Mouse (Mus musculus) forebrain, embryonic 12.5 days (tissue): ENCODE results near the gene Kcnh4. TPM values are rescaled to one million over a fixed set of nuclear protein-coding genes. Genes with fewer than 3 reads are reported as not detected.
A peak's percentile ranks its signal among the peaks of the same experiment; 100 is the strongest.

Experiments
- ATAC-seq: fragments of 200-750 bp; cut with Nextera tagmentation; 2 replicates; pipeline ENCODE4 v1.8.0; 2017; ENCODE audit warnings: moderate TSS enrichment; ENCODE audit not compliant: low FRiP score
- H3K27ac ChIP-seq: fragments of 300-500 bp; sonication (generic); 2 replicates; pipeline ENCODE4 v1.5.1; 2016; ENCODE audit warnings: mild to moderate bottlenecking
- H3K27me3 ChIP-seq: fragments of 300-500 bp; sonication (generic); 2 replicates; pipeline ENCODE4 v1.6.1; 2016; ENCODE audit warnings: mild to moderate bottlenecking
- H3K36me3 ChIP-seq: fragments of 300-500 bp; sonication (generic); replicated peaks from 2 replicates; pipeline ENCODE4 v1.6.1; 2016; ENCODE audit warnings: mild to moderate bottlenecking
- H3K4me1 ChIP-seq: fragments of 300-500 bp; sonication (generic); 2 replicates; pipeline ENCODE4 v1.6.1; 2016
- H3K4me2 ChIP-seq: fragments of 300-500 bp; sonication (generic); 2 replicates; pipeline ENCODE4 v1.6.1; 2016; ENCODE audit warnings: mild to moderate bottlenecking, moderate library complexity
- H3K4me3 ChIP-seq: fragments of 300-500 bp; sonication (generic); replicated peaks from 2 replicates; pipeline ENCODE4 v1.5.1; 2016; ENCODE audit warnings: mild to moderate bottlenecking
- H3K9ac ChIP-seq: fragments of 300-500 bp; sonication (generic); 2 replicates; pipeline ENCODE4 v1.6.1; 2016; ENCODE audit warnings: mild to moderate bottlenecking
- H3K9me3 ChIP-seq: fragments of 300-500 bp; sonication (generic); 2 replicates; pipeline ENCODE4 v1.6.1; 2016
- WGBS: fragments of 180-500 bp; shearing (Covaris S2); methylation state at CpG from one replicate; pipeline ENCODE4 v1.1.7; 2016; 5-methylcytosine and 5-hydroxymethylcytosine counted together
- polyA plus RNA-seq: library from polyadenylated mRNA; unstranded; fragments of >200 nt; fragmentation: Nextera tagmentation; extraction: Ambion mirVana; gene quantifications from 2 replicates; pipeline ENCODE4 v1.2.1, GENCODE M21; 2016

The Kcnh4 gene
- polyA plus RNA-seq, 1 experiment from 2014 or later, result 4.4 TPM

DNA sequence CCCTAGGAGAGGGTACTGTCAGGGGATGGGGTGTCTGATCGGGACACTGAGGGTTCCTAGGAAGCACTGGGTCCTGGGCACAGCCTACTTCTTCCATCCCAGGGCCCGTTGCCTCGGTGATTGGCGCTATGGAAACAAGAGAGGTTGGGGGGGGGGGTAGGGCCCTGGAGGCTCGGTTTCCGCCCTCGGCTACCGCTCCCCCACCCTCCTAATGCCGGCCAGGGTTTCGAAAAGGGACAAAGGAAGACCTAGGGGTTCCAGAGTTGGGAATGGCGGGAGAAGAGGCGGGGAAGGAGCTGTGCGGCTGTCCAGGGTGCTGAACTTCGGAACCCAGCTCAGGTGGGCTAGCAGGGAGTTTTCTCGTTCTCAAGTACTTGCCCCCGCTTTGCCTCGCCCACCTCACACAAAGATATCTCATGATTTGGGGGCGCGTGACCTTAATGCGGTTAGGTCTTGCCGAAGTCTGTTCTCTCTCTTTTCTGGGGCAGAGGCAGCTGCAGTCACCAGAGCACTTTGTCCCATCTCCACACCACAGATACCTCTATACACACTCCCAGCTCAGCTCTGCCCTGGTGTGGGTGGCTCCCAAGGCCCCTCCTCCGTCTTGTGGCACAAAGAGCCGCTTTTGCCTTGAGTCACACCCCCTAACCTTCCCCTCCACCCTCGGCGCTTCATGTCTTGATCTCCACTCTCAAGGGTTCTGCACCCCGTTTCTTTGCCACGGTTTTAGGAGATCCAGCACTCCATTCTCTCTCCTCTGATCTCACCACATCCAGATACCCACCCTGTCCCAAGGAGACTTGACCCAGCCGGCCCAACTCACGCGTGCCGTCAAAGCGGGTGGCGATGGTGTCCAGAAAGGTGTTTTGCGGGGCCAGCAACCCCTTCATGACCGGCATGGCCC lies 783 bp downstream of the Kcnh4 start:
- WGBS, result under 1% methylated on average over 35 of the region's 35 CpGs
- ATAC-seq, result peak; percentile 64
- H3K27ac ChIP-seq, result peak overlapping the region; percentile 56
- H3K27me3 ChIP-seq, result peaks cover 48% of the 10 kb centered on the region
- peaks cover 27% of the 10 kb centered on the region for H3K4me1 ChIP-seq
- peak overlapping the region; percentile 63 for H3K9ac ChIP-seq
- peak overlapping the region; percentile 50 for H3K4me3 ChIP-seq
- H3K4me2 ChIP-seq, result peak overlapping the region; percentile 78
- H3K36me3 ChIP-seq, result no peaks in the 10 kb centered on the region
- H3K9me3 ChIP-seq, result no peaks in the 10 kb centered on the region

DNA sequence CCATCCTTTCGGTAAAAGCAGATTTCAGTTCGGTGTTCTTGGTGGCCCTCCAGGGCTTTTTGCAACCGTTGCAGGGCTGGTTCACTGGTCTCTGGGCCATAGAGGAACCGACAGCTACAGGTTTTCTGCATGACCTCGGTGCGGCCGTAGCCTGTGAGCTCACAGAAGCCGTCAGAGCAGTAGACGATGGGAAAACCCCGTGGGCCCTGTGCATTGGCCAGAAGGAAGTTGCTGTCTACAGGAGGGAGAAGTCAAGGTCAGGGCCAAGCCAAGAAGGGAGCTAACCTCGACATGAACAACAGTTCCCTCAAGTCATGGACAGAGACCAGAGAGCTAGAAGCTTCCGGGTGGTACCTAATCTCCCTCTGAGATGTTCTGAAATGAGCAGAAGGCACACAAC lies 2.2 kb downstream of the Kcnh4 start:
- ATAC-seq, result no peak
- Histone ChIP-seq H3K36me3 (no peaks in the 10 kb centered on the region), H3K9me3 (no peaks in the 10 kb centered on the region), H3K4me3 (no peak overlapping the region), H3K27ac (no peak overlapping the region), H3K9ac (no peak overlapping the region), H3K4me2 (no peak overlapping the region), H3K4me1 (peaks cover 27% of the 10 kb centered on the region), H3K27me3 (peaks cover 40% of the 10 kb centered on the region)
- 91% methylated on average over 12 of the region's 12 CpGs for WGBS

DNA sequence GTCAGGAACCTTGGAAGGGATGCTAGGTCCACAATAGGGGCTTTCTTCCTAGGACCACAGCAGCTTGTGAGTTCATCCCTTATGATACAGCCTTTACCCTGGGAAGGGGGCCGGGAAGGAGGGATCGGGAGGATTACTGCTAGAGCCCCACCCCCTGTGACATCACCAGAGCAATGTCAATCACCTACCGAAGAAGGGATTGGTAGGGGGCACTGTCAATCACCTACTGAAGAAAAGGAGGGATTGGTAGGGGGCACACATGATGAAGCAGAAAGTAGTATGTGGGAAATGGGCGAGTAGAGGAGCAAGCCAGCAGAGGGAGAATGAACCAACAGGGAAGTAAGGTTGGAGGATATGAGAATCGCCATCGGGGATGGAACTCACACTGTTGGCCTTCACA lies 3.3 kb downstream of the Kcnh4 start:
- Histone ChIP-seq H3K36me3 (no peaks in the 10 kb centered on the region), H3K4me3 (no peak overlapping the region), H3K27ac (no peak overlapping the region), H3K4me1 (peaks cover 21% of the 10 kb centered on the region), H3K27me3 (peaks cover 31% of the 10 kb centered on the region), H3K9ac (no peak overlapping the region), H3K9me3 (no peaks in the 10 kb centered on the region), H3K4me2 (no peak overlapping the region)
- no peak for ATAC-seq
- 70% methylated on average over 6 of the region's 6 CpGs for whole genome bisulfite sequencing

DNA sequence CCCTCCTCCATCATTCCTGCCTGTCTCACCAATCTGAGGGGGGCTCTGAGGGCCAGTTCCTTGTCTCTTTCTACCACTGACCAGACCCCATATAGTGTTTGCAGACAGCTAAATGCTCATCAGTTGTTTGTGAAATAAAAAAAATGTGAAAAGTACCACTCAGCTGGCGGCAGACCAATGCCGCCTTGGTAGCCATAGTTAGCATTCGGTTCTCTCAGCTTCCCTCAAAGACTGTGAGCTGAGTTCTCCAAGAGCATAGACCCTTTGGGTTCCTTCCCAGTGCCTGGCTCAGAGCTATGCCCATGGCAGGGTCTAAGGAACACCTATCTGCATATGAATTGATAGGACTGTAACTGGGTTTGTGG lies 5.1 kb downstream of the Kcnh4 start:
- H3K27ac ChIP-seq, result no peak overlapping the region
- no peak overlapping the region for H3K9ac ChIP-seq
- no peaks in the 10 kb centered on the region for H3K9me3 ChIP-seq
- H3K4me1 ChIP-seq, result peaks cover 12% of the 10 kb centered on the region
- H3K27me3 ChIP-seq, result peaks cover 17% of the 10 kb centered on the region
- no peak overlapping the region for H3K4me3 ChIP-seq
- no peak for ATAC-seq
- no peak overlapping the region for H3K4me2 ChIP-seq
- WGBS, result 98% methylated on average over 3 of the region's 3 CpGs
- no peaks in the 10 kb centered on the region for H3K36me3 ChIP-seq

DNA sequence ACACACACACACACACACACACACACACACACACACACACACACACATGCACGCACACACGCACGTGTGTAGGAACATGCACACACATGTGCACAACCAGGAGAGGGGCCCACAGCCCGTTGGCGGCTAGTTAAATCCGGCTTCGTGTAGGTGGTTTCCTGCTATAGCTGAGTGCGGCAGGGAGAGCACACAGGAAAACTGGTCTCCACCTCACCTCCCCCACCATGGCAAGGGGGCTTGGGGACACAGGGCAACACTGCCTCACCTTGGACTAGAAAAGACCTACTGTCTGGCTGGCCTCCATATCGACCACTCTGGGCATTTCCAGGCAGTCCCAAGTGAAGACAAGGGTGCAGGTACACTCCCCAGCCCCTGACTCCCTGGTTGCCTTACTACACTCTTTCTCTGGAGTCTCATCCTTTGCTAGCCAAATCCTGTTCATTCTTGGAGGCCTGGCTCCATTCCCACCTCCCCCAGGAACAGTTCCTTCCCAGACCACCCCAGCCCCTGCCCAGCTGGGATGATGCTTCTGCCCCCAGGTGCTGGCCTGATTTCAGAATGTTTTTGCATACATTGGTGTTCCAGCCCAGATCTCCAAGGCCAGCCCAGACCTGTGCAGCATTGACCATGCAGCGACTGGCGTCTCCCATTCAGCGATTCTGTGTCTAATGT lies 5.6 kb downstream of the Kcnh4 start:
- Histone ChIP-seq H3K4me1 (peaks cover 7% of the 10 kb centered on the region), H3K9me3 (no peaks in the 10 kb centered on the region), H3K27me3 (peaks cover 12% of the 10 kb centered on the region), H3K27ac (no peak overlapping the region), H3K4me2 (no peak overlapping the region), H3K9ac (no peak overlapping the region), H3K4me3 (no peak overlapping the region), H3K36me3 (no peaks in the 10 kb centered on the region)
- ATAC-seq, result no peak
- 84% methylated on average over 12 of the region's 12 CpGs for whole genome bisulfite sequencing

DNA sequence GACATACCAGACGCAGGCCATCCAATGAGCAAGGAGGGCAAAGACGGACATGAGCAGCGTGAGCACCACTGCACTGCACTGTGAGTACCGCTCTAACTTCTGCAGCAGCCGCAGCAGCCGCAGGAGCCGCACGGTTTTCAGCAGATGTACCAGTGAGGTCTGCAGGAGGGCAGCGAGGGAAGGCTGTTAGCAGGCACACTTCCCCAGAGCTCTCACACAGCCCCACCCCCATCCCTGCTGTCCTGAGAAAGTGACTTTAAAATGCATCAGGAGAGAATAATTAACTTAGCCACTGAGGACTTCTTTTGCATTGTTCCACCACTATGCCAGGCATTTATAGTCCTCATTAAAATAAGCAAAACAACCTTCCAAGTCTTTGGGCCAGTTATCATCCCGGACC lies 7.4 kb downstream of the Kcnh4 start:
- Histone ChIP-seq H3K4me2 (no peak overlapping the region), H3K4me1 (no peaks in the 10 kb centered on the region), H3K27me3 (peaks cover 13% of the 10 kb centered on the region), H3K4me3 (no peak overlapping the region), H3K9me3 (no peaks in the 10 kb centered on the region), H3K36me3 (no peaks in the 10 kb centered on the region), H3K27ac (no peak overlapping the region), H3K9ac (no peak overlapping the region)
- 41% methylated on average over 10 of the region's 10 CpGs for WGBS
- no peak for ATAC-seq

DNA sequence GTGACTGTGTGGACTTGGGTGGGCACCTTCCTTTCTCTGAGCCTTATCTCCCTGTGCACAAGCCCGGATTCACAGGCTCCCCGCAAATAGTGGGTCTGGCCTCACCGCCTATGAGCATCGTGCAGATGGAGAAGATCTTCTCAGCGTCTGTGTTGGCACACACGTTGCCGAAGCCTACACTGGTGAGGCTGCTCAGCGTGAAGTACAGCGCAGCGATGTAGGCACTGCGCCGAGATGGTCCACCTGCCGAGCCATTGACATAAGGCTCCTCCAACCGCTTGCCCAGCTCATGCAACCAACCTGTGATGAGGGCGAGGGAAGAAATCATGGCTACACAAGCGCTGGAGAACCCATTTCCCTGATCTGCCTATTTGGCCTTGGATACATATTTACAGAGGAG lies 9.6 kb downstream of the Kcnh4 start:
- no peak overlapping the region for H3K9ac ChIP-seq
- no peak overlapping the region for H3K27ac ChIP-seq
- H3K9me3 ChIP-seq, result no peaks in the 10 kb centered on the region
- WGBS, result 92% methylated on average over 16 of the region's 16 CpGs
- H3K4me2 ChIP-seq, result no peak overlapping the region
- no peak for ATAC-seq
- H3K27me3 ChIP-seq, result peaks cover 7% of the 10 kb centered on the region
- 0 out of 2 replicates have a peak, but pooled peaks cover 4% of the 10 kb centered on the region for H3K4me1 ChIP-seq
- no peak overlapping the region for H3K4me3 ChIP-seq
- H3K36me3 ChIP-seq, result no peaks in the 10 kb centered on the region

DNA sequence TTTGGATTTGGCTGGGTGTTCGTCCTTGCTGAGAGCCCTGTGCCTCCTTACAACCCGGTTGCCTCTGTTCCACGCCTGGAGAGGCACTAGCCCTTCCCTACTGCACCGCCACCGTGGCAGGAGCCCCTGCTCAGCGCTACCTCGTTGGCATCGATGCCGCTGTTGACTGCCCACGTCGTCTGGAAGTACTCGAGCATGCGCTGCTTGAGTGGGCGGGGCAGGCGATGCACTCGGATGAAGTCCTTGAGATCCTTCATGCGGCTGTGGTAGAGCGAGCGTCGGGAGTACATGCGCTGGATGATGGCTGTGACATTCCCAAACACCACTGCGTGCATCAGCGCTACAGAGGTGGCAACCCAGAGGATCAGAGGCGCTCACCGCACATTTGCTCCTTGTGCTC lies 10.3 kb downstream of the Kcnh4 start:
- Histone ChIP-seq H3K9me3 (no peaks in the 10 kb centered on the region), H3K27me3 (peaks cover 7% of the 10 kb centered on the region), H3K9ac (no peak overlapping the region), H3K4me2 (no peak overlapping the region), H3K27ac (no peak overlapping the region), H3K4me1 (0 out of 2 replicates have a peak, but pooled peaks cover 4% of the 10 kb centered on the region), H3K4me3 (no peak overlapping the region), H3K36me3 (no peaks in the 10 kb centered on the region)
- ATAC-seq, result no peak
- 59% methylated on average over 25 of the region's 25 CpGs for WGBS

DNA sequence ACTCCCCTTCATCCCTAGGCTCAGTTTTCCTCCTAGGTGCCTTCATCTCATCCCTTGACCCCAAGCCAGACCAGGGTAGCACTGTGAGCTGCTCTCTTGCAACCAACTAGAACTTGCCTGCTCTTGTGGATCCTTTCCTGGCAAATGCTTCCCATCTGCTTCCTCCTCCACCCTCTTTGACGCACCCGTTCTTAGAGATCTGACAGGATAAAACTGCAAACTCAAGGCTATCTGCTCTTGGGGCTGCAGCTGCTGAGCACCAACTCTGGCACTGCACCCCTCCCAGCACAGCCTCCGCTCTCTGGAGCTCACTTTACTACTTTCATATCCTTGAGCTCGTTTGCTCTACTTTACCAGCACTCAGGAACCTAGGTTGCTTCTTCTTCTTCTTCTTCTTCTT lies 11.1 kb downstream of the Kcnh4 start:
- WGBS, result 82% methylated on average over 4 of the region's 4 CpGs

DNA sequence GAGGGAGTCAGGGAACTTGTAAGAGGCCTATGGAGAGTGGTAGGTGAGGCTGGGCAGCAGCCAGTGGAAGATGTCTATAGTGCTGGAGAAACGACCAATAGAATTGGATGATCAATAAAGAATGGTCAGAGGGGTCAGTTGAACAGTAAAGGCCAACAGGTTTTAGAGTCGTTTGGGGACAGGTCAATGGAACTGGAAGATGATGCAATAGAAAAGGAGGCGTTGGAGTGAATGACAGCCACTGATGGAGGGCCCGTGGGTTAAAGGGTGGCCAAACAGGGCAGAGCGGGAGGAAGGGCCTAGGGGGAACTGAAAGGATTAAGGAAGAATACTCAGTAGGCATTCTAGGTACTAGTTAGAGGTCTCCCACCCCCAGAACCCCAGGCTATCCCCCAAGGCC lies 12.6 kb downstream of the Kcnh4 start:
- peaks cover 7% of the 10 kb centered on the region for H3K27me3 ChIP-seq
- H3K4me2 ChIP-seq, result no peak overlapping the region
- no peaks in the 10 kb centered on the region for H3K9me3 ChIP-seq
- no peak overlapping the region for H3K4me3 ChIP-seq
- 79% methylated on average over 5 of the region's 5 CpGs for WGBS
- H3K4me1 ChIP-seq, result 0 out of 2 replicates have a peak, but pooled peaks cover 4% of the 10 kb centered on the region
- no peak overlapping the region for H3K9ac ChIP-seq
- no peak for ATAC-seq
- no peaks in the 10 kb centered on the region for H3K36me3 ChIP-seq
- H3K27ac ChIP-seq, result no peak overlapping the region

More for the DNA sequence above, 11.1 kb downstream of the Kcnh4 start:
- Histone ChIP-seq H3K9ac (no peak overlapping the region), H3K4me2 (no peak overlapping the region), H3K27ac (no peak overlapping the region), H3K4me1 (0 out of 2 replicates have a peak, but pooled peaks cover 4% of the 10 kb centered on the region), H3K9me3 (no peaks in the 10 kb centered on the region), H3K27me3 (peaks cover 7% of the 10 kb centered on the region), H3K36me3 (no peaks in the 10 kb centered on the region), H3K4me3 (no peak overlapping the region)
- ATAC-seq, result no peak

DNA sequence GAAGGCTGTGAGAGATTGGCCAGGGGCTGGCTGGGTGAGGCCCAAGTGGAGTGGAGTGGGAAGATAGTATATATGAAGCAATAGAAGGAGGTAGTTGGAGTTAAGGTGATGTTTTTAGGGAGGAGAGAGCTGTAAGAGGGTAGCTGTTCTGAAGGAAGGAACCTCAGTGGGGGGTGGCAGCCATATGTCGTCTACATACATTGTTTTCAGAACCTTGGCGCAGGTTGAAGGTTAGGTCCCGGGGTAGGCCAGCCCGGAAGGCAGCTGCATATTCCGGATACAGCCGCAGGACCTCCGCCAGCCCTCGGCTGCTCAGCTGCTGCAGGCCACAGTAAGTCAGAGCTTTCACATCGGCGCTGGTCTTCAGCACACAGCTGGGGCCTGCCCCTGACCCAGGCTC lies 13.2 kb downstream of the Kcnh4 start:
- Histone ChIP-seq H3K27me3 (peaks cover 7% of the 10 kb centered on the region), H3K9ac (no peak overlapping the region), H3K36me3 (no peaks in the 10 kb centered on the region), H3K27ac (no peak overlapping the region), H3K4me1 (0 out of 2 replicates have a peak, but pooled peaks cover 4% of the 10 kb centered on the region), H3K9me3 (no peaks in the 10 kb centered on the region), H3K4me2 (no peak overlapping the region), H3K4me3 (no peak overlapping the region)
- WGBS, result 88% methylated on average over 10 of the region's 10 CpGs
- ATAC-seq, result no peak

DNA sequence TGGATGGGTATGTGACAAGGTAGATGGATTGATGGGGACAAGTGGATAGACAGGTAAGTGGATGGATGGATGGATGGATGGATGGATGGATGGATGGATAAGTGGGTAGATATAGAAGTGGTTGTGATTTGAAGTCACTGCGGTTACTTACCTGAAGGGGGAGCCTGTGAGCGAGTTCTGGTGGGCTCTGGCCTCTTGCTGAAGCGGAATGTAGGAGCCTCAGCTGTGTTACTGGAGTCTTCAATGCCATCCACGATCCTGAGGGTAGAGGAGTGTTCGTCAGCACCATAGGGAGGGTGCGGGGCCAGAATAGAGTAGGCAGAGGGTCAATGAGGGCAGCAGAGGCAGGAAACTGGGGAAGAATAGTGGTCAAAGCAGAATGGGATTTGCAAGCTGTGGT lies 14.7 kb downstream of the Kcnh4 start:
- H3K36me3 ChIP-seq, result no peaks in the 10 kb centered on the region
- no peak overlapping the region for H3K4me2 ChIP-seq
- peaks cover 12% of the 10 kb centered on the region for H3K27me3 ChIP-seq
- peak; percentile 30; the same call in 1 of the 2 replicates for ATAC-seq
- 18% methylated on average over 6 of the region's 6 CpGs for WGBS
- H3K9me3 ChIP-seq, result no peaks in the 10 kb centered on the region
- no peak overlapping the region for H3K4me3 ChIP-seq
- H3K27ac ChIP-seq, result no peak overlapping the region
- H3K9ac ChIP-seq, result no peak overlapping the region
- H3K4me1 ChIP-seq, result 0 out of 2 replicates have a peak, but pooled peaks cover 4% of the 10 kb centered on the region
